Mouse (Mus musculus) ovary, adult 2 months (tissue): ENCODE measurements around the gene Mrpl41. TPM values are rescaled to one million over a fixed set of nuclear protein-coding genes. Genes with fewer than 3 reads are reported as not detected.

Experiments used
- polyA plus RNA-seq: library from polyadenylated mRNA; depleted of rRNA; stranded (reverse); fragments of >200 nt; gene quantifications from 2 replicates; pipeline ENCODE4 v1.2.3, GENCODE M21; 2012; rRNA removed

Mrpl41 gene
- 22.5 and 24.2 TPM in 2 replicates for polyA plus RNA-seq

DNA sequence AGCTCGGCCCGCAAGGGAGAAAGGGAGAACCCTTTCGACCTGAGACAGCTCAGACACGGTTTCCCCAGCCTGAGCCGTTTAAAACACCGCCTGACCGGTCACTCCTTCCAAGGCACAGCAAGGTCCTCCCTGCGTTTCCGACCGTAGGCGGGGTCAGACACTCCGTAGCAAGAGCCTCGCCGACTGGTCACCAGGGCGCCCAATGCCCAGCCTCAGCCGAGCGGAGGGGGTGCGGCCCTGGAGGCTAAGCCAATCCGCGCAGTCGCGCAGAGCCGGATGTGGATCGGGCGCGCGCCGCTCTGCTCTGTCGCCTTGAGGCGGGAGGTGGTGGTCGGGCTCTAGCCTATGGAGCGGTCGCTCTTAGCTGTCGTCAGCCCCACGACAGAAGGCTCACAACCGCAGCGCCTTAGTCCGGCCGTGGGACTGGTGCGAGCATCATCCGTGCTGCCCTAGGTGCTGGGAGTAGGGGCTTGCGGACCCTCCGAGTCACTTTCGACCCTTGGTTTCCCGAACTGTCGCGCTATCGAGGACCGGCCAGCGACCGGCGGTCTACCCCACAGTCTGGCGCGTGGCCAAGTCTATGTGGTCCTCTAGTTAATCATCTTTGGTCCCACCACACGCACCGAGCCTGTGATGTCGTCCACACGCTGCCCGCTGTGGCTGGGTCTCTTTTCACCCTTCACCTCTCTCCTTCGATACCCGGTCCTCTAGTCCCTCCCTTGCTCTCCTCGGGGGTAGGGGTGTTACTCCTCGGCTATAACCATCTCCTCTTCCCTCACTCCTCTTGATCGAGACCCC, at the start of gene Mrpl41:
Mrpl41 (minus strand) TSS at position 193 of the 798 bp plus-strand sequence.

DNA sequence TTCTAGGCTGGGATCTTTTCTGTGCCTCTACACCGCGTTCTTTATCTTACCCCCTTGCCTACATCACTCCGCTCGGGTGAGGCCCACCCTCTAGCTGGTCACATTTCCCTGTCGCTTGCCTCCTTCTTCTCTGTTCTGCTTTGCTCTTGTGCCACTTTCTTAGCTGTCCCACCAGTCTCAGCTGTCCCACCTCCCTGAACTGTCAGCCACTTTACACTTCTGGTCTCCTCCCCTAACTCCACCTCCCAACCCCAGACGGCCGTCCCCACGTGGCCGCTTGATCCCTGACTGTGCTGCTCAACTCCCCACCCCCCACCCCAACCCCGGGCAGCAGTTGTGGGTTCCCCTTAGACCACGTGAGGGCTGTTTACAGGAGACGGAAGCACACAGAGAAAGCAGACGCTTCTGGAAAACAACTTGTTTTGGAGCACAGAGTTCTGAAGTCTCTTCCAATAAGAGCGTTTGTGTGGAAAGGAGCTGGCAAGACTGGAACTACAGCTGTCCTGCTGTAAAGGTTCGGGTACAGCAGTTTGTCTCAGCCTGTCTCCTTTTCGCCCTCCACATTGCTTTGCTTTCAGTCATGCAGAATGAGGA, 903 bp upstream of the Mrpl41 start, which contains the start of gene Pnpla7:
Pnpla7 (plus strand) TSS at position 330 of the 594 bp plus-strand sequence.

GRCm38 (mm10) chr2:24962304-24963000, 12.4 kb downstream of the Mrpl41 start, which contains the start of gene Dph7:
TSS of gene Dph7 (plus strand) at chr2:24962400.

DNA sequence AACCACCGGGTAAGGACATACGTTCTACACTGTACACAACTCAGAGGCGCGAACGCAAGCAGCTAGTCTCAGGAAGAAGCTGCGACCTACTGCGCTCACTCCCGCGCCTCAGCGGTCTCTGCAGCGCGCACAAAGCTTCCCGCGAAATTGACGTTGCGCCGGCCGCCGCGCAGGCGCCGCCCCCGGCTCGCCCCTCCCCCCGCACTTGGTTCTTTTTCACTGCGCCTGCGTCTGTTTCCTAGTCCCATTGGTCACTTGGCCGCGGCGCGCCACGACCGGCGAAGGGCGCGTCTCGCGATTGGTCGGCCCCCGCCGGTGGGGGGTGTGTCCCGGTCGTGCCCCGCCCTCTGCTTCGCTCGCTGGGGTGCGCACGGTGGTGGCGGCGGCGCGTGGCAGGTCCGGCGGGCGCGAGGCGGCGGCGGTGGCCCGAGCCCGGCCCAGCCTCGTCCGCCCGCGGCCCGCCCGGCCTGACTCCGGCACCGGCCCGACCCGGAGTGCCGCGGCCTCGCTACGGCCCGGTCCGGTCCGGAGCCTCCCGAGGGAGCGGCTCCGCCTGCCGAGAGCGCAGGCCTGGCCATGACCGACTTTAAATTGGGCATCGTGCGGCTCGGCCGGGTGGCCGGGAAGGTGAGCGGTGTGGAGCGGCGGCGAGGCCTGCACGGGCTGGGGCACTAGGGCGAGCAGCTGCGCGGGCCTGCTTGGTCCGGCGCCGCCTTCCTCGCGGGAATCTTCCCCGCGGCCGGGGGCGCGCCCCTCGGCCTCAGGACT, 25.3 kb downstream of the Mrpl41 start, which contains the start of gene Zmynd19:
Zmynd19 (plus strand) TSS at position 372 of the 768 bp plus-strand sequence.

DNA sequence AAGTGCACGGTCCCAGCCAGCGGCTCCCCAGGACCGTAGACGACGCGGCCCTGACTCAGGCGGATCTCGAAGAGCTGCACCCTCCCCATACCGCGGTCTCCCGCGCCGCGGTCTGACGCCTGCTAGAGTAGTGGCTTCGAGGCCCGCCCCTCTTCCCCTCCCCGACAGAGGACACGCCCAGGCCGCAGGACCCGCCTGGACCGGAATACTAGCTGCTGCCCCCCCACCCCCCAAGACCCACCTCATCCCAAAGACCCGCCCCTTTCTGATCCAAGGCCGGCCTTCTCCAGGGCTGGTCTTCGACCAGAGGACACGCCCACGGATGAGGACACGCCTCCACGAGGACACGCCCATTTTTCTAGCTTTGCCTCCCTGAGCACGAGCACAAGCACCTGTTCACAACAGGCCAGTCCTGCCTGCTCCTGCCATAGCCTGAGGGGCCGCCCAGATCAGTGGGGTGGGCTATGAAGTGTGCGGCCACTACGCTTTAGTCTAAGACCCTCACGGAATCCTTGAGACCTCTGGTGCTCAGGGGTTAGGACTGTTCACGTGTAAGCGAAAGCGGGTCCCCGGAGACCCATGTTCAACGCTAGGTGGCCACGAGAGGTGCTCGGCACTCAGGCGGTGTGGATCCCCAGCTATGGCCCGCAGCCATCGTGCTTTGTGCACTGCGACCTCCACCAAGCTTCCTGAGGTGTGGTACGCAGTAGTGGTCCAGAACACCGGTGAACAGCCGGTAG, 39.7 kb downstream of the Mrpl41 start, which contains the start of gene Arrdc1:
Arrdc1 (minus strand) TSS at position 196 of the 740 bp plus-strand sequence.

Other genes starting within 250 kb of the Mrpl41 start
- 0.51 and 0.55 TPM in 2 replicates for gene Cacna1b, start 211.9 kb downstream of the Mrpl41 start, polyA plus RNA-seq
- 72.9 and 89.0 TPM in 2 replicates for gene Ehmt1, start 55.5 kb downstream of the Mrpl41 start, polyA plus RNA-seq
- 131 and 159 TPM in 2 replicates for gene Arrdc1, start 39.8 kb downstream of the Mrpl41 start, polyA plus RNA-seq
- gene Zmynd19, start 25.3 kb downstream of the Mrpl41 start, polyA plus RNA-seq: 11.6 and 15.5 TPM in 2 replicates
- gene Dph7, start 12.7 kb downstream of the Mrpl41 start, polyA plus RNA-seq: 29.8 and 34.1 TPM in 2 replicates
- 15.7 and 21.7 TPM in 2 replicates for gene Pnpla7, start 935 bp upstream of the Mrpl41 start, polyA plus RNA-seq
- gene Nsmf, start 79.3 kb upstream of the Mrpl41 start, polyA plus RNA-seq: 281 and 345 TPM in 2 replicates
- gene Entpd8, start 105.2 kb upstream of the Mrpl41 start, polyA plus RNA-seq: 0.81 and 1.6 TPM in 2 replicates
- gene Noxa1, start 120.1 kb upstream of the Mrpl41 start, polyA plus RNA-seq: 1.9 and 3.4 TPM in 2 replicates
- 16.0 and 20.1 TPM in 2 replicates for gene Nrarp, start 205.7 kb upstream of the Mrpl41 start, polyA plus RNA-seq
- 91.7 and 92.6 TPM in 2 replicates for gene Tor4a, start 221.8 kb upstream of the Mrpl41 start, polyA plus RNA-seq
- 54.5 and 59.1 TPM in 2 replicates for gene Nelfb, start 236.4 kb upstream of the Mrpl41 start, polyA plus RNA-seq
- gene Stpg3, start 239.5 kb upstream of the Mrpl41 start, polyA plus RNA-seq: not detected in 2 replicates
- gene Fam166a, start 243.6 kb upstream of the Mrpl41 start, polyA plus RNA-seq: 0.18 and 0.40 TPM in 2 replicates
- gene Tubb4b, start 249.6 kb upstream of the Mrpl41 start, polyA plus RNA-seq: 582 and 710 TPM in 2 replicates